Mouse (Mus musculus): ENCODE results near the gene Smim14. TPM values are rescaled to one million over a fixed set of nuclear protein-coding genes. Genes with fewer than 3 reads are reported as not detected.

Smim14 gene
- total RNA-seq, 2 experiments from 2014 or later, result 149 to 159 TPM

DNA sequence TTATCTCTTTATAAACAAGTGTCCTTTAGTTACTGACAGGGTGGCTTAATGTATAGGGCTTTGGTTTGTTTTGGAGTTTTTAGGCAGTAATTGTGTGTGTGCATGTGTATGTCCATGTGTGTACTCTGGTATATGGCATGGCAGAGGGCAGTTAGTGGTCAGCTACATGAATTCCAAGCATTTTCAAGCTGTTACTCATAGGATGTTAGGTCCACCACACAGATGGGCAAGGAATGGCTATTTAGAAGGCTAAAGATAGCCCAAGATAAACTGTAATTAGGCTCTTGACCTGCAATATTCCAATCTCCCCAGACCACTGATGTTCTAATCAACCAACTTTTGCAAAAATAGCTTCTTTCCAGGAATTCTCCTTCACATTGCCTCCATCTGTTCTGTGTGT lies 98.9 kb downstream of the Smim14 start:
- H3K4me3 ChIP-seq, result no peak overlapping the region
- DNase-seq (ENCODE audit: low spot score in 2 of 2), result no peak
- no peak for TF ChIP-seq CTCF (conservative IDR thresholded peaks at IDR 0.05)
- H3K27ac ChIP-seq, result no peak overlapping the region

DNA sequence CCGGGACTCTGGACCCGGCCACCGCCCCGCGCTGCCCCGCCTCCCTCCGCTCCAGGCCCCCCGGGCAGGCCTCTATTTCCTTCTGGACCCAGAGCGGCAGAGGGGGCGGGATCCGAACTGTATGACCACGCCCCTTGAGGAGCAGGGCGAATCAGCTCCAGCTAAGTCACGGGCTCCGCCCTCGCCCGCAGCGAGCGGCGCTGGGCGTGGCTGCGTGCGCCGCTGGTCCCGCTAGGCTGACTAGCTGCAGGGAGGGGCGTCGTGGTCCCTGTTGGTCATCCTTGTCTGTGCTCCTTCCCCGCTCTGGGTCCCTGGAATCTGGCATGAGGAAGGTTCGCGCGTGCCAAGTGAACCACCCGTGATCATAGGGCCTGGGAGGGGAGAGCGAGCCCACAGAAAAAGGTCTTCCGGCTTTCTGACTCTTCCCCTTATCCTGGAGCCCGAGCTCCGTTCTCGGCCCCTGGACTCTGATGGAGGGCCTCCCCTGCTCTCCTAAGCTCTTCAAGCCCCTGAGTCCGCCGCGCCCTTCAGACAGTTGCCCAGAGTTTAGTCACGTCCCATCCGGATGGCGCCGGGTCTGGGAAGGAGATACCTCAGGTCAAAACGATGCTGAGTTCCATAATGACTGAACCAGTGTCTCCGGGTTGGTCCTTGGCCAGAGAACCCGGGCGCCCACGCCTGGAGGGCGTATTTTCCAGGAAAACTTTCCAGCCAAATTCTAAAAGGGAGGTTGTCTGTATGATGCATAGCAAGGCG lies 101.0 kb downstream of the Smim14 start, which contains the start of gene Ugdh:
Gene Ugdh (minus strand): TSS at position 144 of the 756 bp plus-strand sequence.
- TF ChIP-seq CTCF (conservative IDR thresholded peaks at IDR 0.05), result peak; percentile 27
- H3K4me3 ChIP-seq, result peak within 1 kb of the TSS; percentile 95

DNA sequence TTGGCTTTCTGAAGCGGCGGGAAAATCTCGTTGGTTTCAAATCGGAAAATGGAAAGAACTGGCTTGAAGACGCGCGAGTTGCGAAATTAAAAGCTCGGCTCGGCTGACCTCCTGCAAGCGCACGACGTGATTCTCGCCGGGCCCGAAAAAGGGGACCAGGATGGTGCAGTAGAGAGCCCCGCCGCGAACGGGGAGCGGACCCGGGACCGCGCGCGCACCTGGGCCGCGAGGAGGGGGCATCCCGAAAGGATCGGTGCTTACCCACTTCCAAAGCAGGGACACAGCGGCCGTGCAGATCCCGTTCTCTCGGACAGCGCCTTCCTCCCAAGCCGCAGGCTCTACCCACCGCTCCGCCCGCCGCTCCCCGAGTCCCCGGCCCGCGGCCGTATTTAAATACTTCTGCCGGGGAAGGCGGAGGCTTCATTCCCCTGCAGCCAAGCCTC lies 101.6 kb downstream of the Smim14 start:
- peak overlapping the region; percentile 95 for H3K4me3 ChIP-seq
- H3K27ac ChIP-seq, result peak overlapping the region; percentile 93
- TF ChIP-seq CTCF (conservative IDR thresholded peaks at IDR 0.05), result no peak
- no peak for DNase-seq (ENCODE audit: low spot score in 2 of 2)

More for the DNA sequence above, 101.0 kb downstream of the Smim14 start, which contains the start of gene Ugdh:
- peak within 1 kb of the TSS; percentile 93 for H3K27ac ChIP-seq
- DNase-seq (ENCODE audit: low spot score in 2 of 2), result peak; percentile 96

DNA sequence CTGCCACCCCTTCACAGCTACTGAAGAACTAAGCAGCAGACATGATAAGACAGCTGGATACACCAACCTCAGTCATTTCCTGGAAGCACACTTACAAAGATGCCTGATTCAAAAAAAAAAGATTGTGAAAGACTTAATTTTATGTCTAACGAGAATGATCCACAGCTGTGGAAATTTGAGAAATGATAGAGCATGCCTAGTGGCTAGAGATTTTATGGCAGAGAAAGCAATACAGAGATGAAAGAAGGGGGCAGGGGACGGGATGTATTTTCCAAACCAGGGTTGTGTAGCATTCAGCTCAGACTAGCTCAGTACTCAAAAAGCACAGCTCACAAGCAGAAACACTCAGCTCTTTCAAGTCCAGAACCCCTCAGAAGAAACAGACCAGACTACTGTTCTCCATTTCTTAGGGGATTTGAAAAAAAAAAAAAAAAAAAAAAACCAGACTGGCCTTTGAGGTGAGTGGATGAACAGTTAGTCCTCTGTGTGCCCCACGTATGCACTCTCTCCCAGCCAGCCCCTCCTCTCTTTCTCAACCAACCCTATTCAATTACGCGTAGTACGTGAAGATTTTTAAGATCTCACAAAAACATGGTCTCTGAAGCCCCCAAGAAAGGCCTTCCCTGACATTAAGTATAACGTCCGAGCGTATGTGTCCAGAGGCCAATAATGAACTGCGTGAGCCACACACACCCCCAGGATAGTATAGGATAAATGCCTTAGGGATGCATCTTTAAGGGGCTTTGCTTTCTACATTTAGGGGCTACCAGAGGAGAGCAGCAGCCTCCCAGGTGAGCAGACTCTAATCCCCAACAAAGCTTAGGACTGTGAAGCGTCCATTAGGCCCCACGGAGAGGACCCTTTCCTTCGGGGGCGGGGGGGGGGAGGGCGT lies 102.3 kb downstream of the Smim14 start:
- peak overlapping the region; percentile 93 for H3K27ac ChIP-seq
- H3K4me3 ChIP-seq, result peak overlapping the region; percentile 95
- DNase-seq (ENCODE audit: low spot score in 2 of 2), result peak in 1 of 2 experiments; percentile 47
- peak; percentile 59 for TF ChIP-seq CTCF (conservative IDR thresholded peaks at IDR 0.05)

DNA sequence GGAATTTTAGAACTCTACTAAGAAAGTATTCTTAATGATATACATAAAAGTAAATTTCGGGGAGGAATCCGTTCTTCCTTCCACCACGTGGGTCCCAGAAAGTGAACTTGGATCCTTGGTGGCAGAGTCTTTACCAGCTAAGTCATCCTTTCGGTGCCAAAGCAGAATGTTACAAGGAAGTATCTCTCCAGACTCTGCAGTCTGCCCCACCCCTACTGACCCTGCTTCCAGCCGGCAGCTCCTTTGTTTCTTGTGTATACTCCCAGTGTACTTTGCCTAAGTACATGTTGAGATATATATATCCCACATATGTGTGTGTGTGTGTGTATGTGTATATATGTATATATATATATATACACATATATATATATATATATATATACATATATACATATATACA lies 107.5 kb downstream of the Smim14 start:
- Histone ChIP-seq H3K27ac (no peak overlapping the region), H3K4me3 (no peak overlapping the region)
- no peak for DNase-seq (ENCODE audit: low spot score in 2 of 2)
- TF ChIP-seq CTCF (conservative IDR thresholded peaks at IDR 0.05), result no peak

DNA sequence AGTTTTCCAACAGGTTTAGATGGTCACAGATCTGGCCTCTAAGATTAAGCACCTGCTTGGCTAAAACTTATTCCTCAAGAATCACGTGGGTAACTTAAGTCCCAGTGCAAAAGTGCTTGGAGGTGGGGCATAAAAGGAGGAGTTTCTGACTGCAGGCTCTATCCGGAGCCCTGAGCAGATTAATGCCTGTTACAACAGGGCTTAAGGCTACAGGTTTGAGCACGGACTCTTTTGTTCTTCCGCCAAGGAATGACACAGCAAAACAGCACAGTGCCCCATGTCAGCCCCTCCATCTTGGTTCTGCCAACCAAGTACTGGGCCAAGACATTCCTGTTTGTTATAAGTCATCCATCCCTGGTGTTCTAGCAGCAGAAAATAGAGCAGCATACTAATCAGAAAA lies 108.7 kb downstream of the Smim14 start:
- no peak overlapping the region for H3K4me3 ChIP-seq
- TF ChIP-seq CTCF (conservative IDR thresholded peaks at IDR 0.05), result no peak
- H3K27ac ChIP-seq, result no peak overlapping the region
- DNase-seq (ENCODE audit: low spot score in 2 of 2), result no peak

DNA sequence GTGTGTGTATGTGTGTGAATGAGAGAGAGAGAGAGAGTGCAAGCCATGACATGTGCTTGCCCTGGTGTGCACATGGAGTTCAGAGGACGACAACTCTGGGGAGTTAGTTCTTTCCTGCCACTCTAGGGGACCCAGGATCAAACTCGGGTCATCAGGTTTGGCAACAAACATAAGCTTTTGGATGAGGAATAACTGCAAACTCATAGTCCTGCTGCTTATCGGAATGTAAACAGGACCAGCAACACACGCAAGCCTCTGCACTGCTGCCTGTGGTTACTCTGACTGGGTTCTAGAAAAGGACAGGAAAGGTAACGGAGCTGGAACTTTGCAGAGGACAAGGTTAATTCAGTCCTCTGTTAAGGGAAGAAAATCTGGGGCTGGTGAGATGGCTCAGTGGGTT lies 111.7 kb downstream of the Smim14 start:
- Histone ChIP-seq H3K4me3 (no peak overlapping the region), H3K27ac (no peak overlapping the region)
- no peak for DNase-seq (ENCODE audit: low spot score in 2 of 2)
- no peak for TF ChIP-seq CTCF (conservative IDR thresholded peaks at IDR 0.05)

DNA sequence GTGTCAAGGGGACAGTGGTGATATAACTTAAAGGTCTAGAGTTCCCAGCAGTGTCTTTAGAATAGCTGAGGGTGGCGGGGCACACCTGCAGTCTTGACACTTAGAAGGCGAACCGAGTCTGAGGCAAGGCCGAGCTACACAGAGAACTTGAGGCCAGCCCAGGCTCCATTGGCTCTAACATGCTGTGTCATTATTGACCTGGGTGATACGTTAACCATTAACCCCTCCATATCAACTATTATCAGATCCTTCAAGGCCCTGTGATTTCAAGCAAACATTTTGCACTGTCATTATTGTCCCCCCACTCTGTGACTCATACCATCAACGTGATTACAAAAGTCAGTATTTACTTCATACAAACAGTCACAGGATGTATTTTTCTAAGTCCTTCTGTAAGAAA lies 112.8 kb downstream of the Smim14 start:
- Histone ChIP-seq H3K4me3 (no peak overlapping the region), H3K27ac (no peak overlapping the region)
- TF ChIP-seq CTCF (conservative IDR thresholded peaks at IDR 0.05), result no peak
- no peak for DNase-seq (ENCODE audit: low spot score in 2 of 2)

DNA sequence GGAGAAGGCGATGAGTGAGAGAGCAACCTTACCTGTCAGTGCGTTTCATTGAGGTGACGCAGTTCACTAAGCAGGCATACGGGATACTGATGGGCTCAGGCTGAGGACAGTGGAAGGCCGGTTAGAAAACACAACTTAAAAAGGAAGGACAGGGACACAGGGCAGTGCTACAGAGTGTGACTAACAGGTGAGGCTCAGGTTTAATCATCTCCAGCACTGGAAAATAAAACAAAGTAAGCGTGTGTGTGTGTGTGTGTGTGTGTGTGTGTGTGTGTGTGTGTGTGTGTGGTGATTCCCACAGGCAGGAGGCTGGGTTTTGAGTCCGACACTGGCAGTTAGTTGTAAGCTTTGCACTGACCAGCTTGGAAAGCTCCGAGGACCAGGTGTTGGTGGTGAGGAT lies 114.2 kb downstream of the Smim14 start:
- DNase-seq (ENCODE audit: low spot score in 2 of 2), result no peak
- Histone ChIP-seq H3K27ac (no peak overlapping the region), H3K4me3 (no peak overlapping the region)
- TF ChIP-seq CTCF (conservative IDR thresholded peaks at IDR 0.05), result no peak

DNA sequence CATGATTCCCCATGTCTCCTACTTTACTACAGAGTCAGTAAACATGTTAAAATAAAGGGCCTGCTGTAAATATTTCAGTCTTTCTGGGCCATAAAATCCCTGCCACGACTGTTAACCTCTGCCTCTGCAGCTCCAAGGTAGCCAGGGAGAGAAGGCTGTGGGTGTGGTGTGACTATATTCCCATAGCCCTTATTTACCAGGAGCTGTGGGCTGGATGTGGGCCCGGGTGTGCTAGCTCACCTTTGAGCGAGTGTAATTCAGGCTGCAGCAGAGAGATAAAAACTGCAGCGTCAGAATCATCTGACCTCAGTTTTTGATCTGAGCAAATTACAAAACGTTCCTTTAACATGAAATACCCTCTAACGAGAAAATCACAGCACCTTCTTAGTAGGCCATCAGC lies 116.2 kb downstream of the Smim14 start:
- no peak for DNase-seq (ENCODE audit: low spot score in 2 of 2)
- Histone ChIP-seq H3K4me3 (no peak overlapping the region), H3K27ac (no peak overlapping the region)
- no peak for TF ChIP-seq CTCF (conservative IDR thresholded peaks at IDR 0.05)

DNA sequence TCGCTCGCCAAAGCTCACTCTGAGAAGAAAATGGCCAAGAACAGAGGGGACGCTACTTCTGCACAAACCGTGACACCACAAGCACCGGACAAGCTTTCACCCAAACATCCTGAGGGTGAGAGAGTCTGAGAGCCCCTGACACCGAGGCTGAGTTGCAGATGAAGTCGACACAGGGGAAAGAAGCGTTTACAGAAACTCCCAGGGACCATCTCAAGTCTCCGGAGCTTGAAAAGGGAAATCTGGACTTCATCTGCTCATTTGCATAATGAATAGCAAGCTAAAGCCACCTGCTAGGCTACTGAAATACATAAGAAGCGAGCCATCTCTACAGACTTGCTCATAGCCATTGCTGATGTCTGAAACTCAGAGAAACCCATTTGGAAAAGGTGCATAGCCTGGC lies 117.8 kb downstream of the Smim14 start:
- Histone ChIP-seq H3K27ac (no peak overlapping the region), H3K4me3 (no peak overlapping the region)
- TF ChIP-seq CTCF (conservative IDR thresholded peaks at IDR 0.05), result no peak
- no peak for DNase-seq (ENCODE audit: low spot score in 2 of 2)

DNA sequence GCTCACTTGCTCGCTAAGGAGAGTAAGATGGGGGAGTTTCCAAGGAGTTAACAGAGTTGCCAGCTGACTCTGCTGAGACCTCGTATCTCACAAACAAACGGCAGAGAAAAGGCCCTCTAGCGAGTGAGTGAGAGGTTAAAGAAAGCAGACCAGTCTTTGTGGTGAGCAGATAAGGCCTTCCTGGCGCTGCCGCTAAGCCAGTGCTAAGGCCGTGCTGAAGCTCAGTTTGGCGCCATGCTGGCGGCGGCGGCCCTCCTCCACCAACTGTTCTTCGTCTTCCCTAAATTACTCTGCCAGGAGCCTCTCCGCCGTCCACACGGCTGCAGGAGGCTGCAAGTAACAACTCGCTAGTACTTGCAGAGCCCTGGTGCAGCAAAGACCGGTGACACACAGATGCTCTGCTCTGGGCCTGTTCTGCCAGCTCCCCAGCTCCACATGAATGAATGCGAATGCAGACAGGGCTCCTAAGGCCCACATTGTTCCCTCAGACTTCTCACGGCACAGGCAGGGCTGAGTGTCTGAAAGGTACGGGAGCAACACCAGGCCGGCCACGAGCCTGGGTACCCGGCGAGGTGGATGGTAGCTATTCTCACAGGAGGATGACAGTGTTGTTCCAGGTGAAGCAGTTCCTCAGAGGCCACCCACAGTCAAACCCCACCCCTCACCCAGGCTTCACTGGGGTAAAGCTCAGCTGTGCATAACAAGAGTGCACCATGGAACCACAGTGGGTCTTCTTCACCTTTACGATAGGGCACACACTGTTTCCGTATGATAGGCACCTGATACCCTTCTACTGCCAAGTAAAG lies 121.1 kb downstream of the Smim14 start:
- no peak overlapping the region for H3K27ac ChIP-seq
- no peak for DNase-seq (ENCODE audit: low spot score in 2 of 2)
- no peak for TF ChIP-seq CTCF (conservative IDR thresholded peaks at IDR 0.05)
- no peak overlapping the region for H3K4me3 ChIP-seq

Measured in layer of hippocampus, adult 2 months (tissue).